In the genomic region with DNA sequence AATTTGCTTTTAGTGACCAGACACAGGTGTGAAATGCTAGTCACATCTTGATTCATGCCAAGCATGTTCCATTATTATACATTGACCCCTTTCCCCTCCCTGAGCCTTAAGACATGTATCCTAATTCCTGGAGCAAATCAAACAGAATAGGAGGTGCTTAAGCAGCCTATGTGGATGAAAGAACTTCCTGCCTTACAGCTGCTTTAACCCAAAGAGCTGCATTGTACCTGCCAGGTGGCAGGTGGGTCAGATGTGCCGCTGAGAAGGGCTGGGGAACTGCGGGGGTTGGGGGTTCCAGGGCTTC, we compare ENCODE assay signal across 8 mouse cellular contexts. TPM values are rescaled to one million over a fixed set of nuclear protein-coding genes. Genes with fewer than 3 reads are reported as not detected.
DNase-seq lines count a peak whose midpoint lies in the region; ATAC-seq and TF ChIP-seq lines count a peak whose summit lies in the region.

No protein-coding gene starts in this region.

- H3K27me3 ChIP-seq in erythroblast, embryonic 14.5 days (ENCODE audit: control insufficient read depth), result no peaks in the 10 kb centered on the region
- no peaks in the 10 kb centered on the region for H3K27me3 ChIP-seq in thymus, adult 2 months (ENCODE audit: control insufficient read depth, insufficient read depth, low read length)
- H3K27me3 ChIP-seq in limb, embryonic 13.5 days, result no peaks in the 10 kb centered on the region
- H3K27me3 ChIP-seq in stomach, embryonic 16.5 days (ENCODE audit: control insufficient read depth, insufficient read depth, low read length), result no peaks in the 10 kb centered on the region

- peaks cover 44% of the 10 kb centered on the region for H3K4me1 ChIP-seq in erythroblast, embryonic 14.5 days (ENCODE audit: control insufficient read depth)
- peaks cover 6% of the 10 kb centered on the region; the same call in 1 of the 2 replicates for H3K4me1 ChIP-seq in thymus, adult 2 months (replicated peaks; ENCODE audit: control insufficient read depth, insufficient read depth, low read length)
- H3K4me1 ChIP-seq in limb, embryonic 13.5 days, result peaks cover 25% of the 10 kb centered on the region
- 0 out of 2 replicates have a peak, but pooled peaks cover 15% of the 10 kb centered on the region for H3K4me1 ChIP-seq in stomach, embryonic 16.5 days (ENCODE audit: control insufficient read depth, insufficient read depth, low read length)

- no peak for ATAC-seq in erythroblast, adult 5-6 weeks (replicated peaks; ENCODE audit: low FRiP score, poor library complexity, severe bottlenecking)
- no peak for ATAC-seq in limb, embryonic 13.5 days (ENCODE audit: low FRiP score, low read depth)
- ATAC-seq in stomach, embryonic 16.5 days (ENCODE audit: insufficient read depth, low FRiP score), result no peak

- no peaks in the 10 kb centered on the region for H3K9me3 ChIP-seq in erythroblast, embryonic 14.5 days (ENCODE audit: control insufficient read depth, low read length)
- H3K9me3 ChIP-seq in limb, embryonic 13.5 days, result no peaks in the 10 kb centered on the region
- no peaks in the 10 kb centered on the region for H3K9me3 ChIP-seq in stomach, embryonic 16.5 days (replicated peaks; ENCODE audit: control insufficient read depth, low read length)

- no peak for TF ChIP-seq CTCF in thymus, adult 2 months (IDR thresholded peaks at IDR 0.05; ENCODE audit: borderline replicate concordance, control insufficient read depth, extremely low read depth, insufficient read depth, low read length, poor library complexity)

- H3K4me3 ChIP-seq in erythroblast, embryonic 14.5 days (replicated peaks), result peak overlapping the region; percentile 85
- peak overlapping the region; percentile 73 for H3K4me3 ChIP-seq in thymus, adult 2 months (ENCODE audit: control insufficient read depth, insufficient read depth, low read length)
- peak overlapping the region; percentile 87 for H3K4me3 ChIP-seq in limb, embryonic 13.5 days
- H3K4me3 ChIP-seq in stomach, embryonic 16.5 days (replicated peaks; ENCODE audit: low read length), result peak overlapping the region; percentile 91

- WGBS in thymus, adult 2 months, result 2% methylated on average over 2 of the region's 2 CpGs
- WGBS in limb, embryonic 13.5 days, result 3% methylated on average over 2 of the region's 2 CpGs
- WGBS in stomach, embryonic 16.5 days, result 0% methylated on average over 2 of the region's 2 CpGs

- H3K4me2 ChIP-seq in limb, embryonic 13.5 days (replicated peaks), result peak overlapping the region; percentile 72
- H3K4me2 ChIP-seq in stomach, embryonic 16.5 days (ENCODE audit: low read depth, low read length), result peak overlapping the region; percentile 75

- TF ChIP-seq POLR2A in thymus, adult 2 months (IDR thresholded peaks at IDR 0.05; ENCODE audit: control insufficient read depth, extremely low read depth, insufficient read depth, low read length, poor library complexity), result no peak

- peak overlapping the region; percentile 97 for H3K9ac ChIP-seq in limb, embryonic 13.5 days
- peak overlapping the region; percentile 98 for H3K9ac ChIP-seq in stomach, embryonic 16.5 days (ENCODE audit: low read length)

- no peak for DNase-seq in thymus, adult 2 months
- DNase-seq in thymus, postnatal 25 days, result no peak
- DNase-seq in cerebellum, adult 18-20 months, result no peak
- no peak for DNase-seq in kidney, adult 8-10 months

- H3K36me3 ChIP-seq in erythroblast, embryonic 14.5 days (ENCODE audit: control insufficient read depth), result peaks cover 30% of the 10 kb centered on the region
- H3K36me3 ChIP-seq in thymus, adult 2 months (ENCODE audit: control insufficient read depth, insufficient read depth, low read length), result no peaks in the 10 kb centered on the region
- peaks cover 3% of the 10 kb centered on the region; the same call in 1 of the 2 replicates for H3K36me3 ChIP-seq in limb, embryonic 13.5 days
- no peaks in the 10 kb centered on the region for H3K36me3 ChIP-seq in stomach, embryonic 16.5 days (ENCODE audit: control insufficient read depth, insufficient read depth, low read length)

- peak overlapping the region; percentile 58; the same call in 1 of the 2 replicates for H3K27ac ChIP-seq in thymus, adult 2 months (ENCODE audit: control insufficient read depth, insufficient read depth, low read length)
- peak overlapping the region; percentile 97 for H3K27ac ChIP-seq in limb, embryonic 13.5 days
- peak overlapping the region; percentile 99 for H3K27ac ChIP-seq in stomach, embryonic 16.5 days (ENCODE audit: low read length)

RNA-seq across cellular contexts. Expression of a gene that starts 0.4 kb away (rescaled TPM):
- 0.11 and 0.14 TPM in 2 replicates for polyA plus RNA-seq in erythroblast, embryonic 14.5 days (2012)
- 3.7 and 7.5 TPM in 2 replicates for total RNA-seq in erythroblast, adult 5-6 weeks (2015; ENCODE audit: low replicate concordance)
- total RNA-seq in erythroblast, adult 5-6 weeks (2017; ENCODE audit: low replicate concordance), result 3.5 and 3.7 TPM in 2 replicates
- polyA plus RNA-seq in thymus, adult 2 months (2012; rRNA removed), result 2.8 and 2.9 TPM in 2 replicates
- polyA plus RNA-seq in limb, embryonic 13.5 days (2015; fragmentation: Nextera tagmentation; extraction: Ambion mirVana), result 11.3 and 11.5 TPM in 2 replicates
- 8.0 and 8.4 TPM in 2 replicates for polyA plus RNA-seq in stomach, embryonic 16.5 days (2015; fragmentation: Nextera tagmentation; extraction: Ambion mirVana)

RNA-seq across cellular contexts. Expression of a gene that starts 2.8 kb away (rescaled TPM):
- polyA plus RNA-seq in erythroblast, embryonic 14.5 days (2012), result 289 and 384 TPM in 2 replicates
- 505 TPM in 2 replicates for total RNA-seq in erythroblast, adult 5-6 weeks (2015; ENCODE audit: low replicate concordance)
- total RNA-seq in erythroblast, adult 5-6 weeks (2017; ENCODE audit: low replicate concordance), result 376 and 479 TPM in 2 replicates
- polyA plus RNA-seq in thymus, adult 2 months (2012; rRNA removed), result 2,509 and 3,151 TPM in 2 replicates
- 1,866 and 1,908 TPM in 2 replicates for polyA plus RNA-seq in limb, embryonic 13.5 days (2015; fragmentation: Nextera tagmentation; extraction: Ambion mirVana)
- polyA plus RNA-seq in stomach, embryonic 16.5 days (2015; fragmentation: Nextera tagmentation; extraction: Ambion mirVana), result 1,166 and 1,340 TPM in 2 replicates

RNA-seq across cellular contexts. Expression of a gene that starts 51.2 kb away (rescaled TPM):
- polyA plus RNA-seq in erythroblast, embryonic 14.5 days (2012), result 1.8 and 2.7 TPM in 2 replicates
- 31.6 and 47.8 TPM in 2 replicates for total RNA-seq in erythroblast, adult 5-6 weeks (2015; ENCODE audit: low replicate concordance)
- 45.0 and 49.3 TPM in 2 replicates for total RNA-seq in erythroblast, adult 5-6 weeks (2017; ENCODE audit: low replicate concordance)
- 39.0 and 45.9 TPM in 2 replicates for polyA plus RNA-seq in thymus, adult 2 months (2012; rRNA removed)
- polyA plus RNA-seq in limb, embryonic 13.5 days (2015; fragmentation: Nextera tagmentation; extraction: Ambion mirVana), result 108 and 114 TPM in 2 replicates
- 113 and 118 TPM in 2 replicates for polyA plus RNA-seq in stomach, embryonic 16.5 days (2015; fragmentation: Nextera tagmentation; extraction: Ambion mirVana)

Comparison
In these comparisons a context has a peak if more than half of its experiments do, and no peak if none do; other contexts are left out.
1. RNA of a gene that starts 51.2 kb away (polyA plus RNA-seq): 113 to 118 TPM in stomach, embryonic 16.5 days, 108 to 114 TPM in limb, embryonic 13.5 days and 39.0 to 45.9 TPM in thymus, adult 2 months; 1.8 to 2.7 TPM in erythroblast, embryonic 14.5 days; every median in the first group is over 10 times any median in the second.
2. Peak in every context shown above with its lines, with median percentiles within 50 percentile points of each other: H3K4me3 ChIP-seq and H3K27ac ChIP-seq.